Mouse (Mus musculus): ENCODE measurements around the gene Fcgrt.

- TF ChIP-seq ZKSCAN1 (IDR thresholded peaks at IDR 0.05; ENCODE audit: borderline replicate concordance, low read depth, low read length) (no peak), CHD1 (IDR thresholded peaks at IDR 0.05; ENCODE audit: low read depth, low read length) (no peak), E2F4 (IDR thresholded peaks at IDR 0.05; ENCODE audit: insufficient replicate concordance, low read depth, low read length) (no peak), CTCF (conservative IDR thresholded peaks at IDR 0.05 in 1 of 2, IDR thresholded peaks at IDR 0.05 in 1 of 2; ENCODE audit: low read depth in 2 of 2, low read length in 2 of 2) (peak in 1 of 2 experiments; percentile 91; a peak in 3 of 4 replicates), MAX (IDR thresholded peaks at IDR 0.05; ENCODE audit: low read length) (0 out of 2 replicates have a peak, but pooled peaks have one; percentile 55), ZC3H11A (IDR thresholded peaks at IDR 0.05; ENCODE audit: low read depth, low read length) (no peak), MAFK (IDR thresholded peaks at IDR 0.05; ENCODE audit: insufficient replicate concordance, low read length) (no peak), POLR2A (IDR thresholded peaks at IDR 0.05; ENCODE audit: low read depth, low read length) (no peak), HCFC1 (IDR thresholded peaks at IDR 0.05; ENCODE audit: low read depth, low read length) (no peak), NELFE (IDR thresholded peaks at IDR 0.05; ENCODE audit: low read depth, low read length) (no peak)
Measured at GRCm38 (mm10) chr7:45068000-45068318, 35.7 kb downstream of the Fcgrt start.
